Mouse (Mus musculus) embryonic facial prominence, embryonic 15.5 days (tissue): Measurements from ENCODE around the gene Tcf7. TPM values are rescaled to one million over a fixed set of nuclear protein-coding genes. Genes with fewer than 3 reads are reported as not detected.
"Not testable (repeated sequence)": the region's sequence is repeated elsewhere in the genome, so short reads cannot be mapped to it uniquely, and the experiment has no call there.

Source experiments
- ATAC-seq: fragments of 200-750 bp; cut with Nextera tagmentation; 2 replicates; pipeline ENCODE4 v1.8.0; 2017; ENCODE audit warnings: low read depth, moderate TSS enrichment; ENCODE audit not compliant: insufficient number of reproducible peaks, low FRiP score, low TSS enrichment
- H3K27ac ChIP-seq: fragments of 300-500 bp; sonication (generic); replicated peaks from 2 replicates; pipeline ENCODE4 v1.5.1; 2015; ENCODE audit warnings: mild to moderate bottlenecking, inconsistent platforms
- H3K27me3 ChIP-seq: fragments of 300-500 bp; sonication (generic); 2 replicates; pipeline ENCODE4 v1.6.1; 2015; ENCODE audit warnings: inconsistent platforms
- H3K36me3 ChIP-seq: fragments of 300-500 bp; sonication (generic); 2 replicates; pipeline ENCODE4 v1.6.1; 2015; ENCODE audit warnings: mild to moderate bottlenecking, inconsistent platforms
- H3K4me1 ChIP-seq: fragments of 300-500 bp; sonication (generic); 2 replicates; pipeline ENCODE4 v1.6.1; 2015; ENCODE audit warnings: inconsistent platforms
- H3K4me2 ChIP-seq: fragments of 300-500 bp; sonication (generic); replicated peaks from 2 replicates; pipeline ENCODE4 v1.6.1; 2015; ENCODE audit warnings: mild to moderate bottlenecking, inconsistent platforms
- H3K4me3 ChIP-seq: fragments of 300-500 bp; sonication (generic); replicated peaks from 2 replicates; pipeline ENCODE4 v1.5.1; 2015; ENCODE audit warnings: mild to moderate bottlenecking, inconsistent platforms
- H3K9ac ChIP-seq: fragments of 300-500 bp; sonication (generic); 2 replicates; pipeline ENCODE4 v1.6.1; 2015; ENCODE audit warnings: inconsistent platforms
- H3K9me3 ChIP-seq: fragments of 300-500 bp; sonication (generic); replicated peaks from 2 replicates; pipeline ENCODE4 v1.6.1; 2016; ENCODE audit warnings: inconsistent platforms
- WGBS: fragments of 180-500 bp; shearing (Covaris S2); methylation state at CpG from one replicate; pipeline ENCODE4 v1.1.7; 2015; 5-methylcytosine and 5-hydroxymethylcytosine counted together
- polyA plus RNA-seq: library from polyadenylated mRNA; unstranded; fragments of >200 nt; fragmentation: Nextera tagmentation; extraction: Ambion mirVana; gene quantifications from 2 replicates; pipeline ENCODE4 v1.2.1, GENCODE M21; 2015

Tcf7 gene
- polyA plus RNA-seq, 1 experiment from 2014 or later, result 22.6 TPM

DNA sequence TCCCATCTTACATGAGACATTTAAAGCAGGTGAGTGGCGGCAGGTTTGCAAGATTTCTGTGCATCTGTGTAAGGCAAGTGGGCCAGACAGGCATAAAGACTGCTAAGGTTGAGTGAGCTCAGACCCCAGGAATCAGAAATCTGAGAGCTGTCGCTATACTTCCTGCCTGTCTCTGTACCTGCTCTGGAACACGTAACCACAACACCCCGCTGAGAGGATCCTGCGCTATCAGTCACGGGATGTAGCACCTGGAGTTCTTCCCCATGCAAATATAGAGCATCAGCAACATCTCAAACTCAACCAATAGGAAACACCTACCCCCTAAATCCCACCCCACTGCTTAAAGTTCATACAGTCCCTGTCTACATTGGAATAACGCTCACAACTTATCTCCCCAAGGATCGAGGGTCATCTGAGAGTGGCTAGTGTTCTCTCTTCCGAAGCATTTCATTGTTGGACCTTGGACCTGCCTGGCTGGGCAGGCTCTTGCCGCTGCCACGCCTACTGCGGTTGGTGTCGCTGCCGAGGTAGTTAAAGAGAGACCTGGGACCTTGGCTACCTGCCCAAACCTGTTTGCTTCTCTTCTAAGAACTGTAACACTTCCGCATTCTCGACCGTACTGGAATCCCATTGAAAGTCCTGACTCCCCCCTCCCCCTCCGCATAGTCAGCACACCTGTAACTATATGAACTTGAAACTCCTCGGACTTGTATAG lies 58.7 kb downstream of the Tcf7 start:
- no peaks in the 10 kb centered on the region for H3K36me3 ChIP-seq
- H3K9me3 ChIP-seq, result no peaks in the 10 kb centered on the region
- peak overlapping the region; percentile 32 for H3K4me3 ChIP-seq
- H3K9ac ChIP-seq, result no peak overlapping the region
- H3K27ac ChIP-seq, result peak overlapping the region; percentile 55
- peak overlapping the region; percentile 41 for H3K4me2 ChIP-seq
- peaks cover 5% of the 10 kb centered on the region; the same call in 1 of the 2 replicates for H3K27me3 ChIP-seq
- 8% methylated on average over 19 of the region's 19 CpGs for WGBS
- ATAC-seq, result peak; percentile 70; the same call in 1 of the 2 replicates
- H3K4me1 ChIP-seq, result 0 out of 2 replicates have a peak, but pooled peaks cover 4% of the 10 kb centered on the region

DNA sequence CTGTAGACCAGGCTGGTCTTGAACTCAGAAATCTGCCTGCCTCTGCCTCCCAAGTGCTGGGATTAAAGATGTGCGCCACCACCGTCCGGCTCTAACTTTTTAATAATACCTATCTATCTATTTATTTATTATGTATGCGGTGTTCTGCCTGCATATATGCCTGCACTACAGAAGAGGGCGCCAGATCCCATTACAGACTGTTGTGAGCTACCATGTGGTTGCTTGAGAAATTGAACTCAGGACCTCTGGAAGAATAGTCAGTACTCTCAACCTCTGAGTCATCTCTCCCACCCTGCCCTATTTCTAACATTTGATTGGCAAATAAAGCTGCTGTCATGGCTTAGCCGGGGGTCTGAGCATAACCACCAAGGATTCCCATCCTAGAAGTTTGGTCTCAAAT lies 59.9 kb downstream of the Tcf7 start:
- H3K27me3 ChIP-seq, result peaks cover 5% of the 10 kb centered on the region; the same call in 1 of the 2 replicates
- H3K9ac ChIP-seq, result no peak overlapping the region
- H3K4me2 ChIP-seq, result no peak overlapping the region
- H3K4me1 ChIP-seq, result 0 out of 2 replicates have a peak, but pooled peaks cover 4% of the 10 kb centered on the region
- WGBS, result 71% methylated on average over 6 of the region's 6 CpGs
- H3K36me3 ChIP-seq, result no peaks in the 10 kb centered on the region
- no peaks in the 10 kb centered on the region for H3K9me3 ChIP-seq
- ATAC-seq, result no peak
- no peak overlapping the region for H3K27ac ChIP-seq
- no peak overlapping the region for H3K4me3 ChIP-seq

DNA sequence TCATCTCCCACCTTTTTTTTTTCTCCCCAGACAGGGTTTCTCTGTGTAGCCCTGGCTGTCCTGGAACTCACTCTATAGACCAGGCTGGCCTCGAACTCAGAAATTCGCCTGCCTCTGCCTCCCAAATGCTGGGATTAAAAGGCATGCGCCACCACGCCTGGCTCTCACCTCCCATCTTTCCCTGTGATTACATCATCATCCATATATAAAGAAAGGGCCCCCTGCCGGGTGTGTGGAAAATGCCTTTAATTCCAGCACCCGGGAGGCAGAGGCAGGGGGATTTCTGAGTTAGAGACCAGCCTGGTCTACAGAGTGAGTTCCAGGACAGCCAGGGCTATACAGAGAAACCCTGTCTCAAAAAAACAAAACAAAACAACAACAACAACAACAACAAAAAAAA lies 60.9 kb downstream of the Tcf7 start:
- H3K27ac ChIP-seq, ATAC-seq, H3K4me3 ChIP-seq, H3K36me3 ChIP-seq, H3K27me3 ChIP-seq, H3K9ac ChIP-seq, H3K4me1 ChIP-seq, H3K4me2 ChIP-seq, H3K9me3 ChIP-seq: not testable (repeated sequence)
- 86% methylated on average over 6 of the region's 6 CpGs for WGBS

DNA sequence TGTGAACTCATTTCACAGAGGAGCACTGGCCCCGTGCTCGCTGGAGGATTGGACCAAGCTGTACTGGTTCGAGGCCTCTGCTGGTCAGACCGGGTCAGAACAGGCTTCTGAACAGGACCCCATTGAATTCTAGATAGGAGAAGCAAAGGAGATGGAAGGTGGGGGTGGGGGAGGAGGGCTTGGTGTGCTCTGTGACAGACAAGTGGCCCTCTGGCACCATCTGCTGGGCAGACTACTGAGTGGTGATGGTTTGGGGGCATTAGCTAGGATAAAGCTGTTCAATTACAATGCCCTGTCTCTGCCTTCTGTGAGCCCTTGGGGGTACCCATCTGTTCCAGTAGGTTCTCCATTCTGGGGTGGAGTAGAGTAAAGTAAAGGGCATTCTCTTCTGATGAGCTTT lies 62.5 kb downstream of the Tcf7 start:
- no peak overlapping the region for H3K4me2 ChIP-seq

DNA sequence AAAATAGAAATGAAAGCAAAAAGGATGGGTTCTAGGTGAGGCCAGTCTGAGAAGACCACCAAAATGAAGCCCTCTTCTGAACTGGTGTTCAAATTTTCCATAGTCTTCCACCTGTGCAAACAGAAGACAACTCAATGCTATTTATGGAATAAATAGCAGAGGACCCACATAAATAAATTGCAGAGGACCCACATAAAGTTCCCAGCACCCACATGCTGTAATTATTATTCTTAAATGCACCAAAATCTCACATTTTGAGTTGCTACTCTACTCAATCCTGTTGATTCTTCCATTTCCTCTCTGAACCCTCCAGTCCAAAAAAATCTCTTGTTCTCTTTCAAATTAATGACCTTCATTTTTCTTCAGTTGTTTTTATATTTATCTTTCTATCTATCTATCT lies 68.9 kb downstream of the Tcf7 start, which contains the start of gene Olfr1371:
Gene Olfr1371 (minus strand): TSS at position 101 of the 400 bp plus-strand sequence.
- ATAC-seq, result no peak
- H3K27ac ChIP-seq, result no peak within 1 kb of the TSS
- H3K4me2 ChIP-seq, result no peak within 1 kb of the TSS
- no peaks in the 10 kb centered on the region for H3K4me1 ChIP-seq
- H3K9ac ChIP-seq, result no peak within 1 kb of the TSS
- H3K36me3 ChIP-seq, result no peaks in the 10 kb centered on the region
- H3K9me3 ChIP-seq, result no peaks in the 10 kb centered on the region
- H3K4me3 ChIP-seq, result no peak within 1 kb of the TSS
- no peaks in the 10 kb centered on the region for H3K27me3 ChIP-seq

More for the DNA sequence above, 62.5 kb downstream of the Tcf7 start:
- WGBS, result 7% methylated on average over 4 of the region's 4 CpGs
- Histone ChIP-seq H3K27ac (no peak overlapping the region), H3K9me3 (no peaks in the 10 kb centered on the region), H3K36me3 (no peaks in the 10 kb centered on the region), H3K27me3 (peaks cover 5% of the 10 kb centered on the region; the same call in 1 of the 2 replicates), H3K4me1 (0 out of 2 replicates have a peak, but pooled peaks cover 4% of the 10 kb centered on the region), H3K4me3 (no peak overlapping the region), H3K9ac (0 out of 2 replicates have a peak overlapping the region, but pooled peaks have one; percentile 12)
- no peak for ATAC-seq

Other genes with a start within 250 kb of the Tcf7 start
- gene Ppp2ca, start 184.3 kb downstream of the Tcf7 start, polyA plus RNA-seq, result 76.9 and 80.4 TPM in 2 replicates
- not detected in 2 replicates for gene Olfr1373, start 137.5 kb downstream of the Tcf7 start, polyA plus RNA-seq
- gene Olfr1371, start 69.0 kb downstream of the Tcf7 start, polyA plus RNA-seq, result not detected in 2 replicates
- gene Skp1a, start 51.0 kb downstream of the Tcf7 start, polyA plus RNA-seq, result 748 and 818 TPM in 2 replicates
- 267 and 268 TPM in 2 replicates for gene Vdac1, start 77.8 kb upstream of the Tcf7 start, polyA plus RNA-seq
- 201 and 210 TPM in 2 replicates for gene 9530068E07Rik, start 113.4 kb upstream of the Tcf7 start, polyA plus RNA-seq